Mouse (Mus musculus) liver, embryonic 13.5 days (tissue): Measurements from ENCODE around the gene Prss58. TPM values are rescaled to one million over a fixed set of nuclear protein-coding genes. Genes with fewer than 3 reads are reported as not detected.

Source experiments
- ATAC-seq: fragments of 200-750 bp; cut with Nextera tagmentation; 2 replicates; pipeline ENCODE4 v1.8.0; 2017; ENCODE audit warnings: low read depth, mild to moderate bottlenecking, moderate number of reproducible peaks, moderate library complexity
- DNase-seq: peaks from one replicate; pipeline ENCODE4 v3.0.0; 2022
- H3K27ac ChIP-seq: fragments of 300-500 bp; sonication (generic); 2 replicates; pipeline ENCODE4 v1.5.1; 2015; ENCODE audit warnings: moderate library complexity, mild to moderate bottlenecking, inconsistent platforms
- H3K27me3 ChIP-seq: fragments of 300-500 bp; sonication (generic); 2 replicates; pipeline ENCODE4 v1.6.1; 2015; ENCODE audit warnings: mild to moderate bottlenecking, inconsistent platforms
- H3K36me3 ChIP-seq: fragments of 300-500 bp; sonication (generic); 2 replicates; pipeline ENCODE4 v1.6.1; 2015; ENCODE audit warnings: mild to moderate bottlenecking, inconsistent platforms
- H3K4me1 ChIP-seq: fragments of 300-500 bp; sonication (generic); replicated peaks from 2 replicates; pipeline ENCODE4 v1.6.1; 2015; ENCODE audit warnings: inconsistent platforms
- H3K4me2 ChIP-seq: fragments of 300-500 bp; sonication (generic); 2 replicates; pipeline ENCODE4 v1.6.1; 2015; ENCODE audit warnings: inconsistent platforms, mild to moderate bottlenecking, moderate library complexity
- H3K4me3 ChIP-seq: fragments of 300-500 bp; sonication (generic); replicated peaks from 2 replicates; pipeline ENCODE4 v1.5.1; 2015; ENCODE audit warnings: mild to moderate bottlenecking, inconsistent platforms
- H3K9ac ChIP-seq: fragments of 300-500 bp; sonication (generic); 2 replicates; pipeline ENCODE4 v1.6.1; 2015; ENCODE audit warnings: mild to moderate bottlenecking, inconsistent platforms
- H3K9me3 ChIP-seq: fragments of 300-500 bp; sonication (generic); replicated peaks from 2 replicates; pipeline ENCODE4 v1.6.1; 2016; ENCODE audit warnings: inconsistent platforms
- WGBS: fragments of 180-500 bp; shearing (Covaris S2); methylation state at CpG from one replicate; pipeline ENCODE4 v1.1.7; 2015; ENCODE audit not compliant: insufficient replicate concordance; 5-methylcytosine and 5-hydroxymethylcytosine counted together
- polyA plus RNA-seq: library from polyadenylated mRNA; unstranded; fragments of >200 nt; fragmentation: Nextera tagmentation; extraction: Ambion mirVana; gene quantifications from 2 replicates; pipeline ENCODE4 v1.2.1, GENCODE M21; 2015

The Prss58 gene
- polyA plus RNA-seq, result not detected in 2 replicates

DNA sequence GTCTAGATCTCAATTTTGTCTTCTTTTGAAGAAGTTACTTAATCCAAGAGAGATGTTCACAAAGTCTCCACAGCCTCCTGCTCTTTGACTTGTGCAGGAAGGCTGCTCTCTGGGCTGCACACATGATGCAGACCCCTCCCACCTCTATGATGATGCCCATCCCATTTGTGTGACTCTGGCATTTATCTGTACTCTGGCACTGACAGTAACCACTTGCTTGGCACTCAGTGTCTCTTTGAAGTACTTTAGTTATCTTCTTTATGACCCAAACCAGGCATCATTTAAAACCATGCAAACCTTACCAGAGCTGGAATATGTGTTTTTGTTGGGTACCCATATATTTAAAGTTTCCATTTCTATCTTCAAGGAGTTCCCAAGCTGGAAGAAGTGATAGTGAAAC lies at the start of gene Prss58:
Gene Prss58, minus strand, starts transcription at position 101 of the 400 bp plus-strand sequence.
- Histone ChIP-seq H3K4me1 (no peaks in the 10 kb centered on the region), H3K27ac (no peak within 1 kb of the TSS), H3K36me3 (no peaks in the 10 kb centered on the region), H3K27me3 (no peaks in the 10 kb centered on the region), H3K4me3 (no peak within 1 kb of the TSS), H3K9me3 (no peaks in the 10 kb centered on the region), H3K9ac (no peak within 1 kb of the TSS), H3K4me2 (no peak within 1 kb of the TSS)
- DNase-seq, result no peak
- no peak for ATAC-seq

DNA sequence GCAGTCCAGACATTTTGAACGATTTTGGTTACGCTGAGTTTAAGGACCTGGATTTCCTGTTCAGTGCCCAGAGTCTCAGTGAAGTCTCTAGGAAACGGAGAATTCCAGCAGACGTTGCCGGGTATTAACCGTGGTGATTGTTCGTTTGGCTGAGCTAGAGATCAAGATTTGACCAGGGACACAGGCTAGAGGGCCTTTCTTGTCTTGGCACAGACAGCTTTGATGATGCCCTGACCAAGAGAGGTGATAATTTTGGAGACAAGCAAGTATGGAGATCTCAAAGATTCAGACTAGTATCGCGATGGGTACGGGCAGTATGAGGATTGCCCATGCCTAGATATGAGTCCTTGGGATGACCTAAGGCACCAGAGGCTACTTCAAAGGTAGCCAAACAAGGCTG lies 40.3 kb upstream of the Prss58 start, which contains the start of gene 1700074P13Rik:
Gene 1700074P13Rik, minus strand, starts transcription at position 101 of the 400 bp plus-strand sequence.
- H3K4me3 ChIP-seq, result no peak within 1 kb of the TSS
- WGBS, result 81% methylated on average over 10 of the region's 10 CpGs
- no peak within 1 kb of the TSS for H3K9ac ChIP-seq
- H3K27me3 ChIP-seq, result no peaks in the 10 kb centered on the region
- H3K4me1 ChIP-seq, result no peaks in the 10 kb centered on the region
- H3K36me3 ChIP-seq, result no peaks in the 10 kb centered on the region
- no peaks in the 10 kb centered on the region for H3K9me3 ChIP-seq
- no peak for ATAC-seq
- no peak within 1 kb of the TSS for H3K27ac ChIP-seq
- DNase-seq, result no peak
- no peak within 1 kb of the TSS for H3K4me2 ChIP-seq

DNA sequence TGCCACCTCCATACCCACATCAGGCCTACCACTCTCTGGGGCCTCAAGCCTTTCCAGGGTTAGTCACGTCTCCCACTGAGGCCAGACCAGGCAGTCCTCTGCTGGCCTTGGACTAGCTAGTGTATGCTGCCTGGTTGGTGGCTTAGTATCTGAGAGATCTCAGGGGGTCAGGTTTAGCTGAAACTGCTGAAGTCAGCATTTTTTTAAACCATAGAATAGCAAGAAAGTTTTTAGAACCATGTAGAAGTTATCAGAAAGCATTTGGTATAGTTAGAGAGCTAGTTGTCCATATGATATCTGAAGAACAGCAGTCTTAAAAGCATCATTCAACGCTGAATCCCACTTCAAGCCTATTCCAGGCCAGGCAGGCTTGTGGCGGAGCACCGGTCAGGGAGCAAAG lies 19.8 kb upstream of the Prss58 start:
- no peak overlapping the region for H3K4me2 ChIP-seq
- no peaks in the 10 kb centered on the region for H3K9me3 ChIP-seq
- no peak overlapping the region for H3K9ac ChIP-seq
- no peaks in the 10 kb centered on the region for H3K27me3 ChIP-seq
- DNase-seq, result no peak
- no peak for ATAC-seq
- no peak overlapping the region for H3K4me3 ChIP-seq
- no peak overlapping the region for H3K27ac ChIP-seq
- no peaks in the 10 kb centered on the region for H3K4me1 ChIP-seq
- H3K36me3 ChIP-seq, result no peaks in the 10 kb centered on the region
- 63% methylated on average over 4 of the region's 4 CpGs for WGBS

DNA sequence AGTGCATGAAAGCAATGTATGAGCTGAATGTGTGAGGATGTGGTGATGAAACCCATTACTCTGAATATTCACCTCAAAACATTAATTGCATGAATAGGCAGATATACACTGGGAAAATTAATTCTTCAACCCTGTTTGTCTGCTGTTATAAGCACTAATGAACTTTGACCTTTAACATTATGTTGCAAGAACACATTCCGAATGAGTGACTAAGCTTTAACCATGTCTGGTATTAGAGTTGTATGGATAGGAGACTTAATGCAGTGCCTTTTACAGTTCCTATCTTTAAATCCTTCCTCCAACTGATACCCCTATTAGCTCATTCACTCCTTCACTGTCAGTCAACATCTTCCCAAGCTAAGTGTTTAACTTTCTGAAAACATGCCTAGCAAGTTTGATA lies 5.5 kb downstream of the Prss58 start:
- no peak overlapping the region for H3K4me2 ChIP-seq
- WGBS, result 68% methylated on average over 1 of the region's 1 CpGs

DNA sequence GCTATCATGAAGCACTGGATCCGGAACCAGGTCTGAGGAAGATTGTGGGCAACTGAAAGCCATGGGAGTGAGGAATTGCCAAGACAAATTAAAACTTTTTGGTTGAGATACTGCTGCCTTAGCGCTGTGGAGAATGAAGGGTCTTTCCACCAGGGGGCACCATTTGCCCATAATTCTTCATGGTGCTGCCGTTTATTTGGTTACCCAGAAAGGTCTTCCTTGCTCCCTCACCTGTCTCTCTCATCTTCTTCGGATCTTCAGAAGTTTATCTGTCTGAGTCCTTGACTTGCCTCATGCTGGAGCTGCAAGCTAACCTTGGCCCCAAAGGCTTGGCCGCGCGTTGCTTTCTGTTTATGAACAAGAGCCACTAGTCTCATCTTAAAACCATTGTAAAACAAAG lies 6.6 kb downstream of the Prss58 start:
- 26% methylated on average over 7 of the region's 7 CpGs for WGBS
- Histone ChIP-seq H3K27ac (no peak overlapping the region), H3K36me3 (no peaks in the 10 kb centered on the region), H3K4me1 (no peaks in the 10 kb centered on the region), H3K27me3 (no peaks in the 10 kb centered on the region), H3K4me3 (no peak overlapping the region), H3K9me3 (no peaks in the 10 kb centered on the region), H3K9ac (no peak overlapping the region), H3K4me2 (no peak overlapping the region)
- DNase-seq, result peak; percentile 4
- no peak for ATAC-seq

More for the DNA sequence above, 5.5 kb downstream of the Prss58 start:
- Histone ChIP-seq H3K27me3 (no peaks in the 10 kb centered on the region), H3K9ac (no peak overlapping the region), H3K36me3 (no peaks in the 10 kb centered on the region), H3K27ac (no peak overlapping the region), H3K9me3 (no peaks in the 10 kb centered on the region), H3K4me3 (no peak overlapping the region), H3K4me1 (no peaks in the 10 kb centered on the region)
- DNase-seq (no peak), ATAC-seq (no peak)

DNA sequence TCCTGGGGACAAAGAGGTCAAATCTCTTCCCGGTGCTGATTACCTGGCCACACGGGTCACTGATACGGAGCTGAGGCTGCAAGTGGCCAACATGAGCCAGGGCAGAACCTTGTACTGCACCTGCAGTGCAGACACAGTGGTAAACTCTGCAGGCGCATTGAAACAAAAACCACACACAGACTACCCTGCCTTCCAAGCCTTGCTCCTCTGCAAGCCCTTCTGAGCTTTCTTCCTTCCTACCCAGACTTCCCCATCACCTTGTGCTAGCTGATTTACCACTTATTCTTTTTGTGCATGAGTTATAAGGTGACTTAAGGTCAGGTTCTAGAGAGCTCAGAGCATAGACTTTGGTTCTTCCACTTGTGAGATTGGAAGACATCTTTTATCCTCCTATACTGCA lies 8.4 kb downstream of the Prss58 start:
- Histone ChIP-seq H3K9ac (no peak overlapping the region), H3K4me2 (no peak overlapping the region), H3K4me1 (no peaks in the 10 kb centered on the region), H3K27me3 (no peaks in the 10 kb centered on the region), H3K4me3 (no peak overlapping the region), H3K36me3 (no peaks in the 10 kb centered on the region), H3K9me3 (no peaks in the 10 kb centered on the region), H3K27ac (peak overlapping the region; percentile 55; the same call in 1 of the 2 replicates)
- 35% methylated on average over 4 of the region's 4 CpGs for WGBS
- no peak for ATAC-seq
- no peak for DNase-seq

DNA sequence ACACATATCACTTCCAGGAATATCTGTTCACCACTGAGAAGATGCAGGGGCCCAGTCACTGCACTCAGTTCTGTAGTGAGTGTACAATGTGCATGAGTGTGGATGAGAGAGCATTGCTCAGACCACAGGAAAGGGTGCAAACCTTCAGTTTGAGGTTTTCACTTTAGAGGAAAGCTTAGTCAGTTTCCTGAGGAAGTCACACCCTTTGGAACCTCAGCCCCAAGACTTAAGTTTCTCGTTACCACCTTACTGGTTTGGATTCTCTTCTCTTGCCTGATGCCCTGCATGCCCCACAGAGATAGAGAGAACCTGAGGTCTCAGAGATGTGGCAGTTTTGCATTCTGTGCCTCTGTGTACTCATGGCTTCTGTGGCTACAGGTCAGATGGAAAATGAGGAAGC lies 9.2 kb downstream of the Prss58 start:
- WGBS, result 15% methylated on average over 1 of the region's 1 CpGs
- H3K9ac ChIP-seq, result no peak overlapping the region
- peak; percentile 2 for DNase-seq
- no peak overlapping the region for H3K4me2 ChIP-seq
- H3K4me3 ChIP-seq, result no peak overlapping the region
- H3K4me1 ChIP-seq, result no peaks in the 10 kb centered on the region
- H3K36me3 ChIP-seq, result no peaks in the 10 kb centered on the region
- peak; percentile 62 for ATAC-seq
- H3K9me3 ChIP-seq, result no peaks in the 10 kb centered on the region
- no peak overlapping the region for H3K27ac ChIP-seq
- H3K27me3 ChIP-seq, result no peaks in the 10 kb centered on the region

DNA sequence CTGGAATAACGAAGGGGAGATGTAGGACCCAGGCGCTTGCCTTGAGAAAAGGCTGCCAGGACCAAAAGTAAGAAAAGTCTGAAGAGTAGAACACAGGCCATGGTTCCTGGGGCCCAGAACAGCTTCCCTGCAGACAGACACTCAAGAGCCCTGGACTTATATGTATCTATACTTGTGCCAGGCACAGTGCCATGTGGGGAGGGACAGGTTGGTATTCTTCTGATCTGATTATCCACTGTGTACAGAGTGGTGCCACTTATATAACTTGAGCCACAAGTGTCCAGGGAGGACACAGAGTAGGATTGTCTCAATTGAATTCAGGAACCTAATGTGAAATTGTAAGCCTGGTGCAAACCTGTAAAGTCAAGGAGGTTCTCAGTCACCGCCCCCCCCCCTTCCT lies 12.8 kb downstream of the Prss58 start, which contains the start of gene Moxd2:
Gene Moxd2, minus strand, starts transcription at position 101 of the 400 bp plus-strand sequence.
- no peak within 1 kb of the TSS for H3K4me2 ChIP-seq
- H3K36me3 ChIP-seq, result no peaks in the 10 kb centered on the region
- DNase-seq (no peak), ATAC-seq (no peak)
- H3K9me3 ChIP-seq, result no peaks in the 10 kb centered on the region
- no peak within 1 kb of the TSS for H3K9ac ChIP-seq
- WGBS, result 71% methylated on average over 3 of the region's 3 CpGs
- no peak within 1 kb of the TSS for H3K4me3 ChIP-seq
- no peaks in the 10 kb centered on the region for H3K27me3 ChIP-seq
- no peaks in the 10 kb centered on the region for H3K4me1 ChIP-seq
- H3K27ac ChIP-seq, result no peak within 1 kb of the TSS

DNA sequence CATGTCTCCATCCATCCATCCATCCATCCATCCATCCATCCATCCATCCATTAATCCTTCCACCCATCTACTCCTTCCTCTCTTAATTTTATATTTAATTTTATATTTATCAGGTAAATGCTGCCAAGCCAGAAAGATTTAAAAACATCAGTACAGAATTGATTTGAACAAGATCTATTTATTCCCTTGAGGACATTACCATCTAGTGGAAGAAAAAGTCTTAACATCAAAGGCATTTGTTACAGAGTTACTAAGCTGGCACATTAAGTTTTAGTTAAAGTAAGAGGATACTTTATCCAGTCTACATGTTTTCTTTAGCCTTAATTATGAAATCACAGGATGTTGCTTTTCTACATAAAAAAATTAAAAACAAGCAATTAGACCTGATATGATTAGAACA lies 54.9 kb downstream of the Prss58 start:
- no peak overlapping the region for H3K9ac ChIP-seq
- no peak overlapping the region for H3K4me2 ChIP-seq
- H3K4me1 ChIP-seq, result no peaks in the 10 kb centered on the region
- DNase-seq, result no peak
- H3K9me3 ChIP-seq, result no peaks in the 10 kb centered on the region
- no peaks in the 10 kb centered on the region for H3K27me3 ChIP-seq
- no peak overlapping the region for H3K27ac ChIP-seq
- no peak for ATAC-seq
- H3K4me3 ChIP-seq, result no peak overlapping the region
- H3K36me3 ChIP-seq, result no peaks in the 10 kb centered on the region

Other genes with a start within 250 kb of the Prss58 start
- gene Moxd2, start 12.9 kb downstream of the Prss58 start, polyA plus RNA-seq, result not detected in 2 replicates
- gene 1700074P13Rik, start 40.2 kb upstream of the Prss58 start, polyA plus RNA-seq, result not detected in 2 replicates
- gene Gm4744, start 51.5 kb upstream of the Prss58 start, polyA plus RNA-seq, result not detected in 2 replicates
- not detected in 2 replicates for gene 1810009J06Rik, start 64.4 kb upstream of the Prss58 start, polyA plus RNA-seq
- gene Gm2663, start 99.1 kb upstream of the Prss58 start, polyA plus RNA-seq, result not detected in 2 replicates
- not detected in 2 replicates for gene 2210010C04Rik, start 135.1 kb upstream of the Prss58 start, polyA plus RNA-seq